Comparison of ENCODE assay signal across 25 mouse cellular contexts in the genomic region with DNA sequence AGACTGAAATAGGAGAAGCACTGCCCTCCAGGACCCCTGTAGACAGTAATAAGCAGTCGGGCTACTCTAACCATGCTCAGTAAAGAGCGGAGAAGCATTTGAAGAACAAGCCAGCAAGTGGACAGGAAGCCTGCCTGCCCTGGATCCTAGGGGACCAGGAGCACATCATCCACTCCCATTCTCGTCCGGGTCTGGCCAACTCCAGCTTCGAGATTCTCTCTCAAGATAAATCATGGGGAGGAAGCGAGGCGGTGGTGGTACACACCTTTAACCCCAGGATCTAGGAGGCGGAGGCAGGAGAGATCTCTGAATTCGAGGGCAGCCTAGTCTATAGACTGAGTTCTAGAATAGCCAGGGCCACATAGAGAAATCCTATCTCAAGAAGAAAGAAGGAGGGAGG. TPM values are rescaled to one million over a fixed set of nuclear protein-coding genes. Genes with fewer than 3 reads are reported as not detected.
"Had no signal": no experiment of that assay in that cellular context is flagged by ENCODE, and none has a peak within 500 bp of the region (broad histone marks: within the 10 kb centered on the region; RNA-seq: fewer than 3 reads in every experiment).

No protein-coding gene starts in this region.

- H3K27ac ChIP-seq: heart, embryonic 13.5 days; heart, embryonic 15.5 days; hindbrain, embryonic 13.5 days; hindbrain, embryonic 15.5 days; hindbrain, postnatal 0 days; kidney, embryonic 15.5 days; limb, embryonic 13.5 days; limb, embryonic 15.5 days; liver, embryonic 12.5 days; liver, embryonic 14.5 days had no signal

- DNase-seq: gastrocnemius, postnatal 14 days; gastrocnemius, postnatal 36 days; heart, adult 18-20 months; kidney, adult 11 months; kidney, postnatal 14 days; layer of hippocampus, adult 9-11 months; layer of hippocampus, postnatal 36 days; left cerebral cortex, postnatal 4 days; lung, adult 18-20 months had no signal

- H3K4me2 ChIP-seq: heart, embryonic 11.5 days; heart, embryonic 13.5 days; heart, embryonic 15.5 days; hindbrain, embryonic 13.5 days; hindbrain, embryonic 15.5 days; kidney, embryonic 15.5 days; limb, embryonic 13.5 days; limb, embryonic 15.5 days; liver, embryonic 12.5 days had no signal

- ATAC-seq: hindbrain, postnatal 0 days; intestine, embryonic 16.5 days; liver, embryonic 12.5 days had no signal

- H3K4me1 ChIP-seq: hindbrain, embryonic 13.5 days; hindbrain, embryonic 15.5 days; limb, embryonic 13.5 days; limb, embryonic 15.5 days had no signal

- H3K9me3 ChIP-seq: heart, embryonic 13.5 days; heart, embryonic 15.5 days; hindbrain, embryonic 13.5 days; hindbrain, embryonic 15.5 days; kidney, embryonic 15.5 days; limb, embryonic 15.5 days; liver, embryonic 12.5 days had no signal

- H3K4me3 ChIP-seq: heart, embryonic 13.5 days; heart, embryonic 15.5 days; hindbrain, embryonic 13.5 days; hindbrain, embryonic 15.5 days; kidney, embryonic 15.5 days; limb, embryonic 13.5 days; limb, embryonic 15.5 days; liver, embryonic 12.5 days had no signal

- H3K9ac ChIP-seq: heart, embryonic 13.5 days; heart, embryonic 15.5 days; hindbrain, embryonic 13.5 days; hindbrain, embryonic 15.5 days; kidney, embryonic 15.5 days; limb, embryonic 13.5 days; limb, embryonic 15.5 days; liver, embryonic 12.5 days; liver, embryonic 14.5 days had no signal

- H3K27me3 ChIP-seq: heart, embryonic 13.5 days; heart, embryonic 15.5 days; hindbrain, embryonic 13.5 days; hindbrain, embryonic 15.5 days; kidney, embryonic 15.5 days; limb, embryonic 13.5 days; limb, embryonic 15.5 days; liver, embryonic 12.5 days had no signal

RNA-seq across cellular contexts. Expression of gene Fam186b, which starts 28.5 kb away (rescaled TPM):
- total RNA-seq: gastrocnemius, adult 18-20 months; gastrocnemius, postnatal 14 days; gastrocnemius, postnatal 36 days; heart, adult 18-20 months; heart, postnatal 25 days; liver, adult 2 months had no signal
- polyA plus RNA-seq: large intestine, adult 2 months; liver, adult 2 months had no signal
